Mouse (Mus musculus) kidney, postnatal 14 days (tissue): ENCODE data around the gene Top2a.
A peak's percentile ranks its signal among the peaks of the same experiment; 100 is the strongest.

ENCODE experiments used
- DNase-seq: peaks from one replicate; pipeline ENCODE4 v3.0.0; 2022; ENCODE audit warnings: mixed read lengths

Gene Top2a

DNA sequence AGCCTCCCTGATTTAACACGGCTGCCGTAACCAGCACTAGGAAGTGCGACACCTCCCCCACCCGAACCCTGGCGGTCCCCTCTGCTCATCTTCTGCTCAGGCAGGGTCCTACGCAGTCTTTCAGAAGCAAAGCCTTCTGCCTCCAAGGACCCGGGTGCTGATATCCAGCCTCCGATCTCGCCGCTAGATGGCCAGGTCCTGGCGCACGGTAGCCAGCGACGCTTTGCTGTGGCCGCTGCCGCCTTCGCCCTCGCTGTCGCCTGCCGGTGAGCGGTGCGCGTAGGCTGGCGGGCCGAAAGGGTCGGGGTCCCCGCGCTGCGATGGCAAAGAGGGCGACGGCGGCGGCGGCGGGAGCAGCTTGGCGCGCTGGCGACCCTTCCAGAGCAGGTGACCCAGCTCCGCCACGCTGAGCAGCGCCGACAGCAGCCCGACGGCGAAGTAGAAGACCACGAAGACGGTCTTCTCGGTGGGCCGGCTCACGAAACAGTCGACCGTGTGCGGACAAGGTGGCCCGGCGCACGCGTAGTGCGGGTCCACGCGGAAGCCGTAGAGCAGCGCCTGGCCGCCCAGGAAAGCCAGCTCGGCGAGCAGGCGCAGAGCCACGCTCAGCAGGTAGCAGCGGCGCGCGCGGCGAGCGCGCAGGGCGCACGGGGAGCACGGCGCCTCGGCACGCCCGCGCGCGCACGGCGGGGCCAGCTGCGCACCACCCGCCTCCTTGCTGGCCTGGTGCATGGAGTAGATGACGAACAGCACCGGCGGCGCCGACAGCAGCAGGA lies 41.8 kb downstream of the Top2a start:
- DNase-seq, result peak; percentile 74

DNA sequence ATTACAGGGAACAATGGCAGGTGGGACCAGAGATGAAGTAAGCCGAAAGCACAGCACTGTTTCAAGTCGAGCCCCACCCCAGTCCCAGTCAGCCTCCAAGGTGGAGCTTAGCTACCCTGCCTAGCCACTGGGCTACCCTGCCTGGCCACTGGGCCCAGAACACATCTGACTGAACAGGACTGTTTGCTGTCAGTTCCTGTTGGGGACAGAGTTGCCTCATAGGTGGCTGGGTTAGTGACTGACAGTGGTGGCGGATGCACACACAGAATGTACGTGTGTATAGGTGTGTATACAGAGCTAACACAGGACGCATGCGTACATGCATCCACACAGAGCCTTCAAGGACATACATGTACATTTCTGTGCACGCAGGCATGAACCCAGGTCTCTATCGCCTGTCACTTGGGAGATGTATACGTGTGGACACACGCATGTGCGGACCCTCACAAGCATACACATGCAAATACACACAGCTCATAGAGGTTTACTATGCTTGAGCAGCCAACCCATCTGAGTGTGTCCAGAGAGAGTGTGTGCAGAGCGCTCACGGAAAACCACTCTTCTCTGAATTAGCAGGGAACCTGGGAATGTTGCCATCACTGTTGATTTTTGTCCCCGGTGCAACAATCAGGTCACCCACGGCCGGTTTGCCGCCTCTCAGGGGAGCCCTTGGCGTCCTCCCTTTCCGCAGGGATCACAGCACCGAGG lies 42.5 kb downstream of the Top2a start:
- no peak for DNase-seq

GRCm38 (mm10) chr11:98979356-98979755 lies 44.6 kb downstream of the Top2a start:
- DNase-seq, result no peak

DNA sequence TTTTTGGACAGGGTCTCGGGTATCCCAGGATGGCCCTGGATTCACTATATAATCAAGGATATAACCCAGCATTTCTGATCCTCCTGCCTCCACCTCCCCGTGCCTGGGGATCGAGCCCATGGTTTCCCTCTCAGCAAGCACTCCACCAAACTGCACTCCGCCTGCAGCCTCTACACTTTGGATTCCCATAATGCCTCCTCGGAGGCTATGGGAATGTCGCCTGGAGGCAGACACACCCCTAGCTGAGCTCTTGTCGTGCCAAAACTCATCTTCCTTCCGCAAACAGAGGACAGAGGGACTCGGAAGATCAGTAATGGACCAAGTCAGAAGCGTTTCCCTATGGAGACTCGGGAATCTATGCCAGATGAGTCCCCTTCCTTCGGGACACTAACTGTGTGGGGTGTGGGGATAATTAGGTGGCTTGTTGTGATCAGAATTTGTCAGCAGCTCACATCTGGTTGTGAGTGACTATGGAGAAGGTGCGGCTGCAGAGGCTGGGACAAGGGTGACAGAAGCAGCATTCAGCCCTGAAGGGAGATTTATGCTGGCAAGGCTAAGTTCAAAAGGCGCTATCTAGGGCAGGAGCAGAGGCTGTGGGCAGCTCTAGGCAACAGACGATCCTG lies 45.4 kb downstream of the Top2a start:
- DNase-seq, result no peak

DNA sequence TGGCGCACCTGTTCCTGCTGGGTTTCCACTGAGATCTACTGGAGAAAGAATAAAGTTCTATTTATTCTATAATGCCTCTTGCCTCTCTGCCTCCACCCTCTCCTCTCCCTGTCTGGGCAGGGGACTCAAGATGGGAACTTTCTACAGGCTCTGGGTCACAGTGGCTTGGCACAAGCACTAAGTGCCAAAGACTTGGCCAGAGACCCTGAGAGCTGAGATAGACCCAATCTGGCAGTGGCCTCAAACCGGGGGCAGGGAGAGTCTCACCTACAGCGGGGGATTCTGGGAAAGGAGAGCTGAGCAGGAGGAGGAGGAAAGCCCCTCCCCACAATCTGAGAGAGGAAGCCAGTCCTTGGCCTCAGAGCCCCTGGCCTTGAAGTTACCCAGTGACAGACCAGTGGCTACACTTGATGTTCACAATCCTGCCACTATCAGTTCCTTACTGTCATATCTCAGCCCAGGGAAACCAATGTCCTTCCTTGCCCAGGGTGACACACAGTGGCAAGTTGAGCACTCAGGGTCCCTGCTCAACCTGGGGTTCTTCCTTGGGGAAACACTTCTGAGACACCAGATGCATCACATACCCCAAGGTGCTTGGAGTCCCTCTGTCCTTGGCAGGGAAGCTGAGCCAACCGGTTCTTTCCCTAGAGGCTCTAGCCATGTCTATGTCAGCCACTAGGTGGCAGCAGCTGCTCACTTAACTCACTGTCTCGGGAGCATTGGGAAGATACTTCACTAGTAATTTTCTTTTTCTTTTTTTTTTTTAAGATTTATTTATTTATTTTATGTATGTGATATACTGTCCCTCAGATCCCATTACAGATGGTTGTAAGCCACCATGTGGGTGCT lies 48.9 kb downstream of the Top2a start:
- peak; percentile 81 for DNase-seq

- DNase-seq, result no peak
These were observed 49.8 kb downstream of the Top2a start for GRCm38 (mm10) chr11:98974213-98974612.

DNA sequence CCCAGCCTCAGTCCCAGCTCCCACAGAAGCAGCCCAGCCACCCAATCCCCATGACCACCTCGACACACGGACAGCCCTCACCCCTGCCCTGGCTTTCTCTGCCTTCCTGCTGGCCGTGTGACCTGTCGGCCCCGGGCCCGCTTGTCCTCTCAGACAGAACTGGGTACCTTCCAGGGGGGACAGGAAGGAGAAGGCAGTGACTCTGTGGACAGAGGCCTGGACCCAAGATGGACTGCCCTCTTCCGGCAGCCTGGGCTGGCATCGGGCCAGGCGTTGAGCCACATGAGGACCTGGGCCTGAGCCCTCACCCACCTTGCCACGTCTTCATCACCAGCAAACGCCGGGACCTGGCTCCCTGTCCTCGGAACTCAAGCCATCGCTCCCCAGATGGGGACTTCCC lies 50.4 kb downstream of the Top2a start:
- peak; percentile 68 for DNase-seq

DNA sequence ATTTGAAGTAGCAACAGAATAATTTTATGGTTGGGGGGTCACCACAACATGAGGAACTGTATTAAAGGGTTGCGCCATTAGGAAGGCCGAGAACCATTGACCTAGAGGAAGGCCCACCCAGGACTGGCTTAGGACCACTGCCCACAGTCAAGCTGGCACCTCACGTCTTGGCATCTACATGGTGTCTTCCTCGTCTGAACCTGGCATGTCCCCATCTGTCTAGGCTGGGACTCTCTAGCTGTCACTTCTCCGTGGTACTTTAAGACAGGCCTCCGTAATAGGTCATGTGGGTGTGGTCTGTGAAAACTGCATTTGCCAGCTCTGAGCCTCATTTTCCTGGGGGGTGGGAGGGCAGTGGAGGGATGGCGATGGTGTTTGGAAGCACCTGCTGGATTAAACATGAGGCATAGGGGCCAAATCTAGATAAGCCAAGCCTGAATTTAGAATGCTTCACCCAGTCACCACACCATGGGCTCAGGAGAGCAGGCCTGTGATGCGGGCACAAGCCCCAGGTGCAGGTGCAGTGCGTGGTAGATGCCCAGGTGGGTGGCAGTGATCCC lies 51.1 kb downstream of the Top2a start:
- no peak for DNase-seq

DNA sequence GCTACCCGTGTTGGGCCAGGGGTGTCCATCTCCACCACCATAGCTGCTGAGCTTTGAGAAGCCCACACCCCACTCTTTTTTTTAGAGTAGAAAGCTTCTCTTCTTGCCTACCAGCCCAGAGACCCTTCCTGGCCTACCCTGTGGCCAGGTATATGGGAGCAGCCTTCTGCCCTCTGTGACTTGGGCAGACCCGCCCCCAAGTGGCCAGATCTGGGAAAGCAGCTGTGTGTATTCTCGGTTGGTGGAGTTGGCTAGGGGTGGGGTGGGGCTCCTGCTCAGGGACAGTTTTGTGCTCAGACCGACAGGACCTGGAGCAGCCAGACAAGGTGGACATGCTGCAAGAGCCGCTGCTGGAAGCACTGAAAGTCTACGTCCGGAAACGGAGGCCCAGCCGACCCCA lies 51.8 kb downstream of the Top2a start:
- DNase-seq, result peak; percentile 86

- peak; percentile 79 for DNase-seq
These were observed 52.5 kb downstream of the Top2a start for GRCm38 (mm10) chr11:98971316-98972031.

DNA sequence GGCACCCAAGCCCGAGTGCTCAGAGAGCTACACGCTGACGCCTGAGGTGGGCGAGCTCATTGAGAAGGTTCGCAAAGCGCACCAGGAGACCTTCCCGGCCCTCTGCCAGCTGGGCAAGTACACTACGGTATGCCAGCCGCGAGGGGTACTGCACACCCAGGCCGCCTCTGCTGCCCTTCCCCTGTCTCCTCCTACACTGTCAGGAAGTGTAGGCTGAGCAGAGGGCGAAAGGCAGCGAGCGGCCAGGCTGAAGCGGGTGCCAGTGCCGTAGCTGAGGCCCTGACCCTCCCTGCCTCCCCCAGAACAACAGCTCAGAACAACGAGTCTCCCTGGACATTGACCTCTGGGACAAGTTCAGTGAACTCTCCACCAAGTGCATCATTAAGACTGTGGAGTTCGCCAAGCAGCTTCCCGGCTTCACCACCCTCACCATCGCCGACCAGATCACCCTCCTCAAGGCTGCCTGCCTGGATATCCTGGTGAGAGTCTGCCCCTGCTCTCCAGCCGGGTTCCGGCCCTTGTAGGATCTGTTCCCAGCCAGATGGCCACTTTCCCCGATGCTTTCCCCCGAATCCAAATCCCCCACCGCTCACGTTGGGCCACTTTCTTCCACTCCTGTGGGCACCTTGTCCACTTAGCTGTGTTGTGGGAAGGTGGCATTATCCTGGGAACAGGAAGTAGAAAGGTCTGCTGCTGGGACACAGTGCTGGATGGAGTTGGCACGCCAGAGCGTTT lies 53.6 kb downstream of the Top2a start:
- peak; percentile 77 for DNase-seq

DNA sequence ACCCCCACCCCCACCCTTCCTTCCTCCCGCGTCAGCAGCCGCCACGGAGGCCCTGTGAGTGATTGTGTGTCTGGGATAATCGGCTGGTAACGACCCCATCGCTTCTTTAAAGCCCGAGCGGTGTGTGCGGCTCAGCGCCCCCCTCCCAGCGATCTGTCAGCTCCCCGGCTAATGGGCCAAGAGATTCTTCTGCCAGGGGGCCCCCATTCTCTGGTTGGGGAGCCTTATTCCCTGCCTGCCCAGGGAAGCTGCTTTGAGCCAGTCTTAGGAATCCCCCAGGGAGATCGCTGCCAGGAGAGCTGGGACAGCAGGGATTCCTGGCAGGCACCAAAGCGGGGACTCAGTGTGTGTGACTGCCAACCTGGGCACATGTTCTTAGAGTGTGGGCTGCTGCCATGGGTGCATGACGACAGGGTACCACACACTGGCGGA lies 54.5 kb downstream of the Top2a start:
- no peak for DNase-seq

DNA sequence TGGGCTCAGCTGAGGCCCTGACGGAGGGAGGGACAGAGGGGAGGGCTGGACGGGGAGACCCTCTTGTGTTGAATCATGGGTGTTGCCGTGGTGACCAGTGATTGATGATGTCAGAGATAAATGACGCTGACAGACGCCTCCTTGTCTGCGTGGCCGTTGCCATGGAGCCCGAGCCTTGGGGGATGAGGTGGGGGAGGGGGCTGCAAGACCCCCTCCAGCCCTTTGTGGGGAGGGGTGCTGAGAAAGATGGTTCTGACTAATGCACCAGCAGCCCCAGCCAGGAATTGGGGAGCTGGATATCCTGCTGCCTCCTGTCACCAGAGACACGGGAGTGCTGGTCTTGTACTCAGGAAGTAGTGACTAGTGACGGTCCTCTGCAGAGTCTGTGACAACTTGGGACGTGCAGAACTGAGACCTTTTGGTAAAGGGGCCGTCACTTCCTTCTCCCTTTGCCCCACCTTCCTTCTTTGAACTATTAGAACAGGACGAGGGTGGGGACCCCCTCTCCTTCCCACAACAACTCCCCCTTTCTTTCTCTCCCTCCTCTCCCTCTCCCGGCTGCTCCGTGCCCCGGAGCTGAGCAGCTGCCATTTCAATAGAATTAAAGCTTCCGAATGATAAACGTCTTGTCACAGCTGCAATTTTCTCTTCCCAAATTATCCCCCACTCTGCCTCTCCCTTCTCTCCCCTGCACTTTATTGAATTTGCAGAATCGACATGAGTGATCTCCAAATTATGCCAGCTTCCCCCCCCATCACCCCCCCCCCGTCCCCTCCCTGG lies 55.1 kb downstream of the Top2a start:
- DNase-seq, result no peak

GRCm38 (mm10) chr11:98968079-98968478 lies 55.9 kb downstream of the Top2a start:
- no peak for DNase-seq

GRCm38 (mm10) chr11:98966499-98967141 lies 57.4 kb downstream of the Top2a start:
- DNase-seq, result no peak

- DNase-seq, result peak; percentile 29
These were observed 58.4 kb downstream of the Top2a start for GRCm38 (mm10) chr11:98965416-98966077.

DNA sequence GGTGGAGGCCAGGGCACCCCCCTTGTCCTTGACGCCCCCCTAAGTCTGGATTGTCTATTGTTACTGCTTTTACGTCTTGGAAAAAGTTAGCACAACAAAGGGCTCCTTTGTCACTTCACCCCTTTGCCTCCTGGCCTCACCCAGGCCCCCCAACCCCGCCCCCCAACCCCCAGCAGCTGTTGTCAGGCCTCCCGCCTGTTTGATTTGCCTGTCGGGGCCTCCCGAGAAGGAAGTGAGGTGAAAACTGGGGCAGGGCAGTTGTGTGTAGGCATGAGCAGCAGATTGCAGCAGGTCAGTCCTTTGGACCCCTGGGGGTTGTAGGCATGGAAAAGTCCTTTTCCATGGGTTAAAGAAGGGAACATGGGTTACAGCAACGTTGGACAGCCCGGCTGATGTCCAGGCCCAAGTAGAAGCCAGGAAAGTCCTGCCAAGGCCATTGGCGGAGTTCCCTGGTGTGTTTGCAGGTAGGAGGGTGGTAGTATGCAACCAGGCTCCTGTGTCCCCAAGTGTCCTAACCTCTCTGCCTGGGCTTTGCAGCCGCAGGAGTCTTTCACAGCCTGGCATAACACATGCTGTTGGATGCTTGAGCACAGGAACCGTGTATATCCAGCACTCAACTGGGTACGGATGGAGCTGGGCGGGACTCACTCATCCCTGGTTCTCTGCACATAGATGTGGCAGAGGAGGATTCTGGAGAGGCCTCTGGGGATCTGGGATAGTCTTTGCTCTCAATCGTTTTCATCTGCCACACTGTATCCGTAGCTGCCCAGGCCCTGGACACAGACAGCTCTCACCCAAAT lies 59.2 kb downstream of the Top2a start:
- peak; percentile 45 for DNase-seq

GRCm38 (mm10) chr11:98964201-98964615 lies 59.8 kb downstream of the Top2a start:
- DNase-seq, result no peak
